Mouse (Mus musculus): ENCODE results near the gene Gars. TPM values are rescaled to one million over a fixed set of nuclear protein-coding genes. Genes with fewer than 3 reads are reported as not detected.

Gene Gars
- polyA plus RNA-seq, 1 experiment, result 281 TPM

- no peaks in the 10 kb centered on the region for H3K9me3 ChIP-seq (replicated peaks; ENCODE audit: control insufficient read depth, insufficient read depth, low read length, poor library complexity, severe bottlenecking)
- H3K27me3 ChIP-seq (ENCODE audit: control insufficient read depth, insufficient read depth, low read length, poor library complexity, severe bottlenecking), result no peaks in the 10 kb centered on the region
- H3K36me3 ChIP-seq (ENCODE audit: control insufficient read depth, insufficient read depth, low read length, poor library complexity, severe bottlenecking), result peaks cover 30% of the 10 kb centered on the region
- no peak overlapping the region for H3K9ac ChIP-seq (ENCODE audit: low read depth, poor library complexity, severe bottlenecking)
- H3K27ac ChIP-seq (ENCODE audit: insufficient read depth, low read length), result no peak overlapping the region
- no peaks in the 10 kb centered on the region for H3K4me1 ChIP-seq (ENCODE audit: control insufficient read depth, insufficient read depth, low read length)
- TF ChIP-seq EP300 (IDR thresholded peaks at IDR 0.05; ENCODE audit: insufficient read depth, low read depth, low read length) (no peak), POLR2A (IDR thresholded peaks at IDR 0.05; ENCODE audit: insufficient read depth, low read length) (no peak), CTCF (IDR thresholded peaks at IDR 0.05; ENCODE audit: low read depth, low read length) (no peak)
- H3K4me3 ChIP-seq (ENCODE audit: low read depth, low read length), result no peak overlapping the region
These were observed 5.4 kb downstream of the Gars start for GRCm38 (mm10) chr6:55043206-55043605.

- TF ChIP-seq EP300 (IDR thresholded peaks at IDR 0.05; ENCODE audit: insufficient read depth, low read depth, low read length), result no peak
- H3K27me3 ChIP-seq (ENCODE audit: control insufficient read depth, insufficient read depth, low read length, poor library complexity, severe bottlenecking), result no peaks in the 10 kb centered on the region
- no peak overlapping the region for H3K4me3 ChIP-seq (ENCODE audit: low read depth, low read length)
- no peak overlapping the region for H3K27ac ChIP-seq (ENCODE audit: insufficient read depth, low read length)
- H3K36me3 ChIP-seq (ENCODE audit: control insufficient read depth, insufficient read depth, low read length, poor library complexity, severe bottlenecking), result peaks cover 40% of the 10 kb centered on the region
- H3K4me1 ChIP-seq (ENCODE audit: control insufficient read depth, insufficient read depth, low read length), result no peaks in the 10 kb centered on the region
- H3K9me3 ChIP-seq (replicated peaks; ENCODE audit: control insufficient read depth, insufficient read depth, low read length, poor library complexity, severe bottlenecking), result no peaks in the 10 kb centered on the region
- no peak overlapping the region for H3K9ac ChIP-seq (ENCODE audit: low read depth, poor library complexity, severe bottlenecking)
These were observed 6.7 kb downstream of the Gars start for GRCm38 (mm10) chr6:55044542-55044941.

GRCm38 (mm10) chr6:55045326-55045725 is 7.5 kb downstream of the Gars start:
- H3K9me3 ChIP-seq (replicated peaks; ENCODE audit: control insufficient read depth, insufficient read depth, low read length, poor library complexity, severe bottlenecking), result no peaks in the 10 kb centered on the region
- peaks cover 45% of the 10 kb centered on the region for H3K36me3 ChIP-seq (ENCODE audit: control insufficient read depth, insufficient read depth, low read length, poor library complexity, severe bottlenecking)
- no peak overlapping the region for H3K27ac ChIP-seq (ENCODE audit: insufficient read depth, low read length)
- H3K27me3 ChIP-seq (ENCODE audit: control insufficient read depth, insufficient read depth, low read length, poor library complexity, severe bottlenecking), result no peaks in the 10 kb centered on the region
- no peaks in the 10 kb centered on the region for H3K4me1 ChIP-seq (ENCODE audit: control insufficient read depth, insufficient read depth, low read length)
- H3K4me3 ChIP-seq (ENCODE audit: low read depth, low read length), result no peak overlapping the region
- no peak overlapping the region for H3K9ac ChIP-seq (ENCODE audit: low read depth, poor library complexity, severe bottlenecking)
- no peak for TF ChIP-seq POLR2A (IDR thresholded peaks at IDR 0.05; ENCODE audit: insufficient read depth, low read length)
- TF ChIP-seq EP300 (IDR thresholded peaks at IDR 0.05; ENCODE audit: insufficient read depth, low read depth, low read length), result no peak
- TF ChIP-seq CTCF (IDR thresholded peaks at IDR 0.05; ENCODE audit: low read depth, low read length), result no peak

- Histone ChIP-seq H3K9ac (ENCODE audit: low read depth, poor library complexity, severe bottlenecking) (no peak overlapping the region), H3K4me1 (ENCODE audit: control insufficient read depth, insufficient read depth, low read length) (no peaks in the 10 kb centered on the region), H3K9me3 (replicated peaks; ENCODE audit: control insufficient read depth, insufficient read depth, low read length, poor library complexity, severe bottlenecking) (no peaks in the 10 kb centered on the region), H3K4me3 (ENCODE audit: low read depth, low read length) (no peak overlapping the region), H3K27me3 (ENCODE audit: control insufficient read depth, insufficient read depth, low read length, poor library complexity, severe bottlenecking) (no peaks in the 10 kb centered on the region), H3K27ac (ENCODE audit: insufficient read depth, low read length) (no peak overlapping the region), H3K36me3 (ENCODE audit: control insufficient read depth, insufficient read depth, low read length, poor library complexity, severe bottlenecking) (peaks cover 72% of the 10 kb centered on the region)
- TF ChIP-seq EP300 (IDR thresholded peaks at IDR 0.05; ENCODE audit: insufficient read depth, low read depth, low read length) (no peak), POLR2A (IDR thresholded peaks at IDR 0.05; ENCODE audit: insufficient read depth, low read length) (no peak), CTCF (IDR thresholded peaks at IDR 0.05; ENCODE audit: low read depth, low read length) (no peak)
These were observed 11.4 kb downstream of the Gars start for GRCm38 (mm10) chr6:55049186-55049585.

GRCm38 (mm10) chr6:55054491-55054890 is 16.7 kb downstream of the Gars start:
- TF ChIP-seq CTCF (IDR thresholded peaks at IDR 0.05; ENCODE audit: low read depth, low read length) (no peak), EP300 (IDR thresholded peaks at IDR 0.05; ENCODE audit: insufficient read depth, low read depth, low read length) (no peak), POLR2A (IDR thresholded peaks at IDR 0.05; ENCODE audit: insufficient read depth, low read length) (no peak)
- H3K27me3 ChIP-seq (ENCODE audit: control insufficient read depth, insufficient read depth, low read length, poor library complexity, severe bottlenecking), result no peaks in the 10 kb centered on the region
- no peak overlapping the region for H3K27ac ChIP-seq (ENCODE audit: insufficient read depth, low read length)
- no peak overlapping the region for H3K9ac ChIP-seq (ENCODE audit: low read depth, poor library complexity, severe bottlenecking)
- no peak overlapping the region for H3K4me3 ChIP-seq (ENCODE audit: low read depth, low read length)
- peaks cover 89% of the 10 kb centered on the region for H3K36me3 ChIP-seq (ENCODE audit: control insufficient read depth, insufficient read depth, low read length, poor library complexity, severe bottlenecking)
- H3K4me1 ChIP-seq (ENCODE audit: control insufficient read depth, insufficient read depth, low read length), result no peaks in the 10 kb centered on the region
- no peaks in the 10 kb centered on the region for H3K9me3 ChIP-seq (replicated peaks; ENCODE audit: control insufficient read depth, insufficient read depth, low read length, poor library complexity, severe bottlenecking)

GRCm38 (mm10) chr6:55057427-55057826 is 19.6 kb downstream of the Gars start:
- Histone ChIP-seq H3K4me3 (ENCODE audit: low read depth, low read length) (no peak overlapping the region), H3K36me3 (ENCODE audit: control insufficient read depth, insufficient read depth, low read length, poor library complexity, severe bottlenecking) (peaks cover 88% of the 10 kb centered on the region), H3K27ac (ENCODE audit: insufficient read depth, low read length) (no peak overlapping the region), H3K27me3 (ENCODE audit: control insufficient read depth, insufficient read depth, low read length, poor library complexity, severe bottlenecking) (no peaks in the 10 kb centered on the region), H3K9me3 (replicated peaks; ENCODE audit: control insufficient read depth, insufficient read depth, low read length, poor library complexity, severe bottlenecking) (no peaks in the 10 kb centered on the region), H3K4me1 (ENCODE audit: control insufficient read depth, insufficient read depth, low read length) (no peaks in the 10 kb centered on the region), H3K9ac (ENCODE audit: low read depth, poor library complexity, severe bottlenecking) (no peak overlapping the region)
- TF ChIP-seq POLR2A (IDR thresholded peaks at IDR 0.05; ENCODE audit: insufficient read depth, low read length) (no peak), CTCF (IDR thresholded peaks at IDR 0.05; ENCODE audit: low read depth, low read length) (no peak), EP300 (IDR thresholded peaks at IDR 0.05; ENCODE audit: insufficient read depth, low read depth, low read length) (no peak)
